Mouse (Mus musculus) forebrain, embryonic 11.5 days (tissue): Measurements from ENCODE around the gene Sgcd. TPM values are rescaled to one million over a fixed set of nuclear protein-coding genes. Genes with fewer than 3 reads are reported as not detected.
"Not testable (repeated sequence)": the region's sequence is repeated elsewhere in the genome, so short reads cannot be mapped to it uniquely, and the experiment has no call there.

ENCODE experiments used
- ATAC-seq: fragments of 200-750 bp; cut with Nextera tagmentation; replicated peaks from 2 replicates; pipeline ENCODE4 v1.8.0; 2017; ENCODE audit warnings: moderate TSS enrichment; ENCODE audit not compliant: low FRiP score
- DNase-seq: peaks from one replicate; pipeline ENCODE4 v3.0.0-alpha.2; 2017; ENCODE audit warnings: low spot score
- H3K27ac ChIP-seq: fragments of 300-500 bp; sonication (generic); 2 replicates; pipeline ENCODE4 v1.5.1; 2014; ENCODE audit warnings: low read depth, low read length
- H3K27me3 ChIP-seq: fragments of 300-500 bp; sonication (generic); 2 replicates; pipeline ENCODE4 v1.6.1; 2014; ENCODE audit warnings: mild to moderate bottlenecking, low read length, mixed read lengths; ENCODE audit not compliant: control insufficient read depth, insufficient read depth
- H3K36me3 ChIP-seq: fragments of 300-500 bp; sonication (generic); 2 replicates; pipeline ENCODE4 v1.6.1; 2014; ENCODE audit warnings: mild to moderate bottlenecking, low read length, moderate library complexity, mixed read lengths; ENCODE audit not compliant: control insufficient read depth, insufficient read depth
- H3K4me1 ChIP-seq: fragments of 300-500 bp; sonication (generic); replicated peaks from 2 replicates; pipeline ENCODE4 v1.6.1; 2014; ENCODE audit warnings: low read length, mixed read lengths; ENCODE audit not compliant: control insufficient read depth, insufficient read depth
- H3K4me2 ChIP-seq: fragments of 300-500 bp; sonication (generic); 2 replicates; pipeline ENCODE4 v1.6.1; 2014; ENCODE audit warnings: low read depth, mild to moderate bottlenecking, low read length, moderate library complexity, mixed read lengths; ENCODE audit not compliant: severe bottlenecking
- H3K4me3 ChIP-seq: fragments of 300-500 bp; sonication (generic); 2 replicates; pipeline ENCODE4 v1.5.1; 2014; ENCODE audit warnings: low read depth, low read length
- H3K9ac ChIP-seq: fragments of 300-500 bp; sonication (generic); 2 replicates; pipeline ENCODE4 v1.6.1; 2014; ENCODE audit warnings: low read length
- H3K9me3 ChIP-seq: fragments of 300-500 bp; sonication (generic); 2 replicates; pipeline ENCODE4 v1.6.1; 2016; ENCODE audit warnings: low read length, mixed read lengths; ENCODE audit not compliant: control insufficient read depth
- WGBS: fragments of 180-500 bp; shearing (Covaris S2); extraction: QIAGEN DNeasy Blood & Tissue Kit; methylation state at CpG from one replicate; pipeline ENCODE4 v1.1.7; 2014; 5-methylcytosine and 5-hydroxymethylcytosine counted together
- polyA plus RNA-seq: library from polyadenylated mRNA; unstranded; fragments of >200 nt; fragmentation: Nextera tagmentation; extraction: Ambion mirVana; gene quantifications from 2 replicates; pipeline ENCODE4 v1.2.1, GENCODE M21; 2014

Gene Sgcd
- polyA plus RNA-seq, 1 experiment from 2014 or later = 2.3 TPM

DNA sequence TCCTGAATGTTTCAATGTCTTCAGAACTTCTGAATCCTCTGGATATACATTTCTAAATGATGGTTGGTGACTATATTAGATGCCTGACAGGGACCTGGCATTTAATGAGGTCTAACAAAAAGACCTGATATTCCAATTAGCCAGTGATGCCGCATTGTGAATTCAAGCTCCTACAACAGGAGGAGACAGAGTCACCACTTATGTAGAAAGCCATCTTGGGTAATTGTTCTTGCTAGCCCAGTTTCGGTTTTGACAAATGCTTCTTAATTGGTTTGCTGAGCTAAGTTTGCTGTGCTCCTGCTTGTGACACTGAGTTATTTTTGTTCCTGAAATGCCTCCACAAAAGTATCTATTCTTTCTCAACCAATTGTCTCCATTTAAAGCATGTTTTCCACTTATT, 358.6 kb downstream of the Sgcd start:
- no peak overlapping the region for H3K4me2 ChIP-seq
- H3K9ac ChIP-seq = no peak overlapping the region
- no peaks in the 10 kb centered on the region for H3K9me3 ChIP-seq
- no peak for DNase-seq
- 63% methylated on average over 2 of the region's 2 CpGs for WGBS
- H3K27me3 ChIP-seq = no peaks in the 10 kb centered on the region
- no peaks in the 10 kb centered on the region for H3K36me3 ChIP-seq
- ATAC-seq = no peak
- H3K27ac ChIP-seq = no peak overlapping the region
- no peak overlapping the region for H3K4me3 ChIP-seq
- no peaks in the 10 kb centered on the region for H3K4me1 ChIP-seq

DNA sequence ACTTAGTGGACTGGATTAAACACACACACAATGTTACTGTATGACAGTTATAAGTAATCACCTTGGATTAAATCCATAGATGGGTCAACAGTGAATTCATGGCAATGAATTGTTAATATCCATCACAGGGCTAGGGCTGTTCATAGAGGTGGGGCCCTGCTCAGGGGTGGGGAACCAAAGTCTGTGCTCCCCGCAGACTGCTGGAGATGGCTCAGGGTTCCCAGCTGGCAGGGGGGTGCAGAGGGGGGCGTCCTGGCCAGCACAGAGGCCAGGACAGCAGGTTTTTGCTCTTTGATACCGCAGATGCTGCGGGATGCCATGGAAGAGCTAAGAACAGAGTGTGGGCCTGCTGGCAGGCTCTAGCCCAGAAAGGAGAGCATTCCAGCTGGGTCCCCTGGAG, 378.9 kb downstream of the Sgcd start:
- no peak overlapping the region for H3K4me3 ChIP-seq
- WGBS = 85% methylated on average over 4 of the region's 4 CpGs
- H3K9me3 ChIP-seq = no peaks in the 10 kb centered on the region
- H3K27me3 ChIP-seq = no peaks in the 10 kb centered on the region
- H3K4me1 ChIP-seq = no peaks in the 10 kb centered on the region
- no peak for ATAC-seq
- H3K9ac ChIP-seq = no peak overlapping the region
- H3K36me3 ChIP-seq = no peaks in the 10 kb centered on the region
- no peak overlapping the region for H3K4me2 ChIP-seq
- no peak overlapping the region for H3K27ac ChIP-seq
- no peak for DNase-seq

DNA sequence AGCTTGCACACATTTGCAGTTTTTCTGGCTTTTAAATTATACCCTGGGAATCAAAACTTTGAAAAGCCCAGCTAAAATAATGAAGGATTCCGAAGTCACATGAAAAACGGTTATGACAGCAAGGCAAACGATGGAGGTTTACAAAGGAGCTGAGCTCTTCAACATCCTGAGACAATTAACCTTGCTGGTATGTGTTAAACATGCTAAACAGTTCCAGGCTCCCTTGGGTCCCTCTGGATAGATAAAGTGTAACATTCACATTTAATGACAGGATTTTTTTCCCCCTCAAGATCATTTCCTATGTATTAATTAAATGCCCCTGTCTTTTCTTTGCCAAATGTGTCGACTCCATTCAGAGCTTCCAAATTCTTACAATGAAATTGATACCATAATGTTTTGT, 414.1 kb downstream of the Sgcd start:
- no peak overlapping the region for H3K27ac ChIP-seq
- H3K4me3 ChIP-seq = no peak overlapping the region
- H3K9ac ChIP-seq = no peak overlapping the region
- H3K4me1 ChIP-seq = no peaks in the 10 kb centered on the region
- H3K36me3 ChIP-seq = no peaks in the 10 kb centered on the region
- WGBS = 70% methylated on average over 4 of the region's 4 CpGs
- H3K27me3 ChIP-seq = no peaks in the 10 kb centered on the region
- no peaks in the 10 kb centered on the region for H3K9me3 ChIP-seq
- DNase-seq (no peak), ATAC-seq (no peak)
- no peak overlapping the region for H3K4me2 ChIP-seq

DNA sequence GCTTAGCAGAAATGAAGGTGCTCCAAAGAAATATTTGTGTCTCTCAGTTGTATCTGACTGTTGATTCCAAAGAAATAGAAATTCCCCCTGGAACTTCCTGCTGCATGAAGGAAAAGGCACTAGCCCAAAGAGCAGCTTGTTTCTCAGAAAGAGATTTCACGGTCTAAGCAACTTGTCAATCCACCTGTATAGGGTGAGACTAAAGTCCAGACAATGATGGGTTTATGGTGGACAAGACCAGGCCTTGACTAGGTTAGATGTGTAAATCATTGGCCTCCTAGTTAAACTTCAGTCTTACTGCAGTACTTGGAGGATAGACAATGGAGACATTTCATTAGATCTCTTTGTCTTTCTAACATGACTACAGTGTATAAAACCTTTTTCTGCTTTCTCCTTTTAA, 420.3 kb downstream of the Sgcd start:
- H3K4me3 ChIP-seq = no peak overlapping the region
- H3K27ac ChIP-seq = no peak overlapping the region
- no peaks in the 10 kb centered on the region for H3K4me1 ChIP-seq
- H3K9ac ChIP-seq = no peak overlapping the region
- WGBS = 87% methylated on average over 1 of the region's 1 CpGs
- no peaks in the 10 kb centered on the region for H3K36me3 ChIP-seq
- no peak for ATAC-seq
- no peak overlapping the region for H3K4me2 ChIP-seq
- DNase-seq = no peak
- no peaks in the 10 kb centered on the region for H3K27me3 ChIP-seq
- H3K9me3 ChIP-seq = no peaks in the 10 kb centered on the region

DNA sequence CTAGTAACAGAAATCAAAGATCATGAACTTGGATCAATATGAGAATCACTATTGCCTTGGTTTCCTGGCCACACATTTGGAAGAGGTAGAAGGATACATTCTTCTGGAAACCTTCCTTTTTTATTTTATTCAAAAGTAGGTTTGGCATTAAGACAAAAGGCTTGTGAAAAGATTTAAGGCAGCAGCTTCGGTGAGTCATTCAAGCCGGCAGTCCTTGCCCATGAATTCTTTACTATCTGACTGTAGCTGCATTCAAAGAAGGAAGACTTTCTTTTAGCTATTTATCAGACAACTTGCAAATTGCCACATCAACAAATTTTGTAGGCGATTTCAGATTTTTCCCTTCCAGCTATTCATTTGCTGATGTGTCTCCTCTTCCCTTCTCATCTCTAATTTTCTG, 422.6 kb downstream of the Sgcd start:
- ATAC-seq = no peak
- H3K4me2 ChIP-seq = no peak overlapping the region
- no peak for DNase-seq
- no peak overlapping the region for H3K9ac ChIP-seq
- H3K36me3 ChIP-seq = no peaks in the 10 kb centered on the region
- H3K9me3 ChIP-seq = no peaks in the 10 kb centered on the region
- no peak overlapping the region for H3K27ac ChIP-seq
- no peak overlapping the region for H3K4me3 ChIP-seq
- no peaks in the 10 kb centered on the region for H3K27me3 ChIP-seq
- H3K4me1 ChIP-seq = no peaks in the 10 kb centered on the region
- WGBS = 80% methylated on average over 3 of the region's 3 CpGs

DNA sequence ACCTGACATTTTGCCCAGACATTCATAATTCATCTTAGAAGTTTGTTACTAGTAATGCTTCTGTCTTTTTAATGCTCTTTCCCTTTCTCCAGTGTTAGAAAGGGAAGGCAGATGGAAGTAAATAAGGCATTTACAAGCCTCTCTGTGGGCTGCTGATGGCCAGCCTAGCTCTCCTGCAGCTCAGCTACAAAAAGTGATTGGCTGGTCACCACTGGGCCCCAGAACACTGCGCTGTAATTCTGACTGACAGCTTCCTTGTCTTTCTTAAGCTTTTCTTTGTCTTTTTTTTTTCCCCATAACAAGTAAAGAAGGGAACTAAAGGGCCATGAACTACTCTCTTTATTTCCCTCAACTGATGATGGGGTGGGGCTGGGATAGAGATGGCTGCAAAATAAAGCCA, 463.9 kb downstream of the Sgcd start:
- DNase-seq (no peak), ATAC-seq (peak; percentile 65; the same call in 1 of the 2 replicates)
- no peak overlapping the region for H3K4me3 ChIP-seq
- WGBS = 9% methylated on average over 1 of the region's 1 CpGs
- no peak overlapping the region for H3K27ac ChIP-seq
- H3K9ac ChIP-seq = no peak overlapping the region
- H3K27me3 ChIP-seq = no peaks in the 10 kb centered on the region
- no peaks in the 10 kb centered on the region for H3K36me3 ChIP-seq
- H3K4me1 ChIP-seq = no peaks in the 10 kb centered on the region
- H3K9me3 ChIP-seq = no peaks in the 10 kb centered on the region
- no peak overlapping the region for H3K4me2 ChIP-seq

DNA sequence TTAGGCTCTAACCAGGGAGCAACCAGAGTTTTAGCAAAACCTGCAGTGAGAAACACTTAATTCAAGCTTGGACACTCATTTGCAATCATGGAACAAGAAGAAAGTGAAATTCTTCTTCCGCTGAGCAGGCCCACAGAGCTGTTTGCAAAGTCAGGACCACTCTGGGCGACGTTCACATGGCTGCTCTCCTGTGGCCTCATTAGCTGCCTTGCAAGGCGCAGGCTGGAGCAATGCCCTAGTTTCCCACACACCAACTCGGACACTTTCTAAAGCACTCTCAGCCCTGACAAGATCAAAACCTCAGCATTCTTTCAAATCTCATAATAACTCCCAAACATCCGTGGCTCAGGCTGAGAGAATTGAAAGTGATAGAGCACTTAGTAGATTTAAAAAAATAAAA, 480.7 kb downstream of the Sgcd start:
- no peak overlapping the region for H3K4me2 ChIP-seq
- H3K9me3 ChIP-seq = no peaks in the 10 kb centered on the region
- no peak for DNase-seq
- H3K4me3 ChIP-seq = no peak overlapping the region
- no peak for ATAC-seq
- no peaks in the 10 kb centered on the region for H3K27me3 ChIP-seq
- H3K9ac ChIP-seq = no peak overlapping the region
- no peak overlapping the region for H3K27ac ChIP-seq
- no peaks in the 10 kb centered on the region for H3K4me1 ChIP-seq
- 74% methylated on average over 6 of the region's 6 CpGs for WGBS
- H3K36me3 ChIP-seq = no peaks in the 10 kb centered on the region

DNA sequence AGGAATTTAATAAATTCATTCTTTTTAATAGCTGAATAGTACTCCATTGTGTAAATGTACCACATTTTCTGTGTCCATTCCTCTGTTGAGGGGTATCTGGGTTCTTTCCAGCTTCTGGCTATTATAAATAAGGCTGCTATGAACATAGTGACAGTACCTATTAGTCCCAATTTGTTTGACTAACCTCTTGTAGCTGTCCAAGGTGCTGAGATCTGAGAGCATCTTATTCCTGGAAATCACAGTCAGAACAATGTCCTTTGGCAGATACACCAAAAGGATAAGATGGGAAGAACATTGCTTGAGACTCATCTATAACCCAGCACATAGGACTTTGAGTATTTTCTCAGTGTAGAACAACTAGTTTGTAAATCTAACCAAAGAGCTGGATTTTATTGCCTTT, 485.5 kb downstream of the Sgcd start:
- DNase-seq, ATAC-seq, H3K27me3 ChIP-seq, H3K27ac ChIP-seq, H3K4me1 ChIP-seq, H3K9ac ChIP-seq, H3K4me2 ChIP-seq, H3K36me3 ChIP-seq, H3K9me3 ChIP-seq, H3K4me3 ChIP-seq: not testable (repeated sequence)

DNA sequence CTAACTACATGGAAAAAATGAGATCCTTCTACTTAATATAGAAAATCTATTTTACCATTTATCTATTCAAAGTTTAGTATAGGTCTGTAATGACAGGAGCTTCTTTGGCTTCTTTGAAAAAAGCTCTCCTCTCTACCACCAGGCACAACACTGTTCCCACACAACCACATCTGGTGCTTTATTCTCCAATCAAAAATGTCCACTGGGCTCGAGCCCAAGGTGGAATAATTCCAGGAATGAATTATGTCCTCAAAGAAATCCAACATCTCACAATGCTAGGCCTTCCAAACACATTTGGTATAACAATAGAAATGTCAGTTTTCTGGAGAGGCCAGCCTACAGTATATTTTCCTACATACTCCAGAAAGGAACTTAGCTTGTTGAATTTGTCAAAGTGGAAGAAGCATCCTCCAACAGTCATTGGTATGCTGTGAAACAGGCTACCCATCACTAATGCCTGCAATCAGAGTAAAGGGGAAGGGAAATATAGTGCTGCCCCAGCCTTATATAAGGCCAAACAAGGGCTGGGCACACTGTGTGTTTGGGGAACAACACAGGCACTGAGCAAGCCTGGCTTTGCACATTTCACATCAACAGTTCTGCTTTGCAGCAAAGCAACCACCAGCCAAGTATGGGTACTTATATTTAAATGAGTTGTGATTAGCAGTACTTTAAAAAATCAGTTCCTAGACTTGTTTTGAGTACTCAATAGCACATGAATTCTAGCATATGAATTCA, 515.1 kb downstream of the Sgcd start:
- Histone ChIP-seq H3K9me3 (no peaks in the 10 kb centered on the region), H3K4me2 (no peak overlapping the region), H3K4me3 (no peak overlapping the region), H3K36me3 (no peaks in the 10 kb centered on the region), H3K9ac (no peak overlapping the region), H3K4me1 (no peaks in the 10 kb centered on the region), H3K27ac (no peak overlapping the region), H3K27me3 (no peaks in the 10 kb centered on the region)
- WGBS = 67% methylated on average over 1 of the region's 1 CpGs
- no peak for ATAC-seq
- no peak for DNase-seq
